Mouse (Mus musculus) stomach, postnatal 0 days (tissue): Measurements from ENCODE around the gene Tdrd7. TPM values are rescaled to one million over a fixed set of nuclear protein-coding genes. Genes with fewer than 3 reads are reported as not detected.

ENCODE experiments used
- ATAC-seq: fragments of 200-750 bp; cut with Nextera tagmentation; 2 replicates; pipeline ENCODE4 v1.8.0; 2017; ENCODE audit not compliant: low FRiP score, low TSS enrichment
- DNase-seq: peaks from one replicate; pipeline ENCODE4 v3.0.0-alpha.2; 2016; ENCODE audit warnings: low spot score
- H3K27ac ChIP-seq: fragments of 300-500 bp; sonication (generic); replicated peaks from 2 replicates; pipeline ENCODE4 v1.5.1; 2014; ENCODE audit warnings: mild to moderate bottlenecking, control low read depth
- H3K27me3 ChIP-seq: fragments of 300-500 bp; sonication (generic); 2 replicates; pipeline ENCODE4 v1.6.1; 2014; ENCODE audit warnings: low read length; ENCODE audit not compliant: control insufficient read depth, insufficient read depth
- H3K36me3 ChIP-seq: fragments of 300-500 bp; sonication (generic); 2 replicates; pipeline ENCODE4 v1.6.1; 2014; ENCODE audit warnings: low read length, mixed read lengths; ENCODE audit not compliant: control insufficient read depth, insufficient read depth
- H3K4me1 ChIP-seq: fragments of 300-500 bp; sonication (generic); replicated peaks from 2 replicates; pipeline ENCODE4 v1.6.1; 2014; ENCODE audit warnings: antibody characterized with exemption; ENCODE audit not compliant: control insufficient read depth, insufficient read depth
- H3K4me2 ChIP-seq: fragments of 300-500 bp; sonication (generic); replicated peaks from 2 replicates; pipeline ENCODE4 v1.6.1; 2014; ENCODE audit warnings: low read depth, mild to moderate bottlenecking, control low read depth, moderate library complexity
- H3K4me3 ChIP-seq: fragments of 300-500 bp; sonication (generic); 2 replicates; pipeline ENCODE4 v1.5.1; 2014; ENCODE audit warnings: low read depth, low read length, control low read depth
- H3K9ac ChIP-seq: fragments of 300-500 bp; sonication (generic); 2 replicates; pipeline ENCODE4 v1.6.1; 2014; ENCODE audit warnings: mild to moderate bottlenecking, low read length, control low read depth, mixed read lengths
- H3K9me3 ChIP-seq: fragments of 300-500 bp; sonication (generic); 2 replicates; pipeline ENCODE4 v1.6.1; 2016; ENCODE audit warnings: low read length; ENCODE audit not compliant: control insufficient read depth
- CTCF ChIP-seq: IDR thresholded peaks from 2 replicates; pipeline ENCODE4 v1.5.1; 2016; ENCODE audit warnings: antibody characterized with exemption, low read depth, mild to moderate bottlenecking, moderate library complexity
- EP300 ChIP-seq: optimal IDR thresholded peaks from 2 replicates; pipeline ENCODE3; 2016; ENCODE audit warnings: antibody characterized with exemption
- WGBS: fragments of 180-500 bp; shearing (Covaris S2); extraction: QIAGEN DNeasy Blood & Tissue Kit; methylation state at CpG from one replicate; pipeline ENCODE4 v1.1.7; 2014; 5-methylcytosine and 5-hydroxymethylcytosine counted together
- polyA plus RNA-seq: library from polyadenylated mRNA; unstranded; fragments of >200 nt; fragmentation: Nextera tagmentation; extraction: Ambion mirVana; gene quantifications from 2 replicates; pipeline ENCODE4 v1.2.1, GENCODE M21; 2015

Gene Tdrd7
- polyA plus RNA-seq, 1 experiment from 2014 or later, result 25.1 TPM

- H3K4me2 ChIP-seq, result no peak overlapping the region
- no peak overlapping the region for H3K27ac ChIP-seq
- no peaks in the 10 kb centered on the region for H3K4me1 ChIP-seq
- H3K27me3 ChIP-seq, result no peaks in the 10 kb centered on the region
- no peak overlapping the region for H3K4me3 ChIP-seq
- H3K9ac ChIP-seq, result no peak overlapping the region
- TF ChIP-seq CTCF (no peak), EP300 (no peak)
- H3K36me3 ChIP-seq, result no peaks in the 10 kb centered on the region
- H3K9me3 ChIP-seq, result no peaks in the 10 kb centered on the region
- ATAC-seq, result no peak
- WGBS, result 48% methylated on average over 3 of the region's 3 CpGs
- DNase-seq, result no peak
Measured at GRCm38 (mm10) chr4:46068060-46068459, 102.9 kb downstream of the Tdrd7 start.

- 31% methylated on average over 1 of the region's 1 CpGs for WGBS
- no peak for ATAC-seq
Measured at GRCm38 (mm10) chr4:46068573-46068972, 103.4 kb downstream of the Tdrd7 start.

DNA sequence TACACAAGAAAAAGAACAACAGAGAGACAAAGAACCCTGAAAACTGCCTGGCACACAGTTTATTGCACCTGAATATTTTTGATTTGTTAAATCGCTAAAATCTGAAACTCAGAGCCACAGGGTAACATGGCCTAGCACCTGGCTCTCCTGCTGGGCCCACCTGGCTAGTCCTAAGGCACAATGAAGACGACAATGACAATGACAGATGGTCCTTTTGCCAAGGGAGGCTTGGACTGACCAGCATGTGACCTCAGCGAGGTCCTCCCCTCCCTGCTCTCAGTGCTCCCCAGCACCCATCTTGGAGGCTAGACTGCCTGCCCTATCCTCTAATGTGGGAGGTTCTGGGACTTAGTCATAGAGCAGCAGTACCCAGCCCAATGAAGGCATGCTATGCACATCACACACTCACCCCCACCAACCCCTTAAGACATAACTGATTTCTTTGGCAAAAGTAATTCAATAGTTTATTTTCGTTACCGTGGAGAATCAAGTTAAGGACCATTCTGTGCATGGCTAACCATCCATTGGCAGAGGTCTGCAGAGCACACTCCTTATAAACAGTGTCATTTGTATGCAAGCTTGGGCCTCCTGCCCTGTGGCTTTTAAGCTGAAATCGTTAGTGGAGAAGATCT lies 104.8 kb downstream of the Tdrd7 start:
- TF ChIP-seq CTCF, result no peak
- H3K36me3 ChIP-seq, result no peaks in the 10 kb centered on the region
- no peak for ATAC-seq
- no peak overlapping the region for H3K4me3 ChIP-seq
- H3K4me2 ChIP-seq, result no peak overlapping the region
- no peak for DNase-seq
- H3K9me3 ChIP-seq, result no peaks in the 10 kb centered on the region
- H3K9ac ChIP-seq, result no peak overlapping the region
- 58% methylated on average over 6 of the region's 6 CpGs for WGBS
- no peaks in the 10 kb centered on the region for H3K27me3 ChIP-seq
- H3K4me1 ChIP-seq, result no peaks in the 10 kb centered on the region
- no peak overlapping the region for H3K27ac ChIP-seq

More at GRCm38 (mm10) chr4:46068573-46068972, 103.4 kb downstream of the Tdrd7 start:
- H3K9me3 ChIP-seq, result no peaks in the 10 kb centered on the region
- DNase-seq, result no peak
- H3K27ac ChIP-seq, result no peak overlapping the region
- no peaks in the 10 kb centered on the region for H3K4me1 ChIP-seq
- no peak for TF ChIP-seq CTCF
- TF ChIP-seq EP300, result no peak
- H3K9ac ChIP-seq, result no peak overlapping the region
- H3K36me3 ChIP-seq, result no peaks in the 10 kb centered on the region
- H3K4me2 ChIP-seq, result no peak overlapping the region
- H3K4me3 ChIP-seq, result no peak overlapping the region
- H3K27me3 ChIP-seq, result no peaks in the 10 kb centered on the region

DNA sequence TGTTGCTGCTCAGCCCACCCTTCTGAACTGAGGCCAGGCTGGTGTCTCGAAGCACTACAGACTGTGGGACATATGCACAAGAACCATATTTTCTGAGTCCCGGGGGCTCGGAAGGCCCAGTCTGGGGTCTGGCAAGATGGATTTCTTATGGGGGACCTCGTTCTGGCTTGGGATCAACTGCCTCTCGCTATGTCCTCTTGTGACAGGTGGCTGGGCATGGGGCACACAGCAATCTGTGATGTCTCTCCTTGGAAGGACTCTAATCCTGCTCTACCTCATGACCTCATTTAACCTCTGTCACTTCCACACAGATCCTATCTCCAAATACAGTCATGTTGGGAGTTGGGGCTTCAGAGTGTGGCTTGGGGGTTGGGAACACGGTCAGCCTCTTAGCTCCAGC lies 107.5 kb downstream of the Tdrd7 start:
- 87% methylated on average over 6 of the region's 6 CpGs for WGBS
- TF ChIP-seq EP300 (no peak), CTCF (no peak)
- Histone ChIP-seq H3K4me3 (no peak overlapping the region), H3K4me1 (no peaks in the 10 kb centered on the region), H3K27me3 (no peaks in the 10 kb centered on the region), H3K27ac (no peak overlapping the region), H3K9me3 (no peaks in the 10 kb centered on the region), H3K9ac (no peak overlapping the region), H3K4me2 (no peak overlapping the region), H3K36me3 (no peaks in the 10 kb centered on the region)
- ATAC-seq (no peak), DNase-seq (no peak)

DNA sequence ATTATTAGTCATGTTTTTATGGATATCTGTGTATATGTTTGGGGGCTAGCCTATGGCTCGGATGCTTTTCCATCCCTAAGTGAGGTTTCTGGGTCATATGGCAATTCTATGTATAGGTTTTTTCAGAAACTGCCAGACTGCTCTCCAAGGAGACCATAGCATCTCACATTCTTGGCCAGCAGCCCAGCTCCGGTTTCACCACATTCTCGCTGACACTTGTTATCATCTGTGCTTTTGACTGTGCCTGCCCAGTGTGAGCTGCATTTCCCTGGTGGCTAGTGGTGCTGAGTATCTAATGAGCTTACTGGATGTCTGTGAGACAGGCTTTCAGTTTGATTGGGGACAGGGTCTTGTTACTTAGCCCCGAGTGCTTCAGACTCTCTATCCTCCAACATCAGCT lies 108.6 kb downstream of the Tdrd7 start:
- Histone ChIP-seq H3K27me3 (no peaks in the 10 kb centered on the region), H3K9me3 (no peaks in the 10 kb centered on the region), H3K27ac (no peak overlapping the region), H3K4me2 (no peak overlapping the region), H3K9ac (no peak overlapping the region), H3K4me3 (no peak overlapping the region), H3K4me1 (no peaks in the 10 kb centered on the region), H3K36me3 (no peaks in the 10 kb centered on the region)
- DNase-seq (no peak), ATAC-seq (no peak)
- WGBS, result 48% methylated on average over 4 of the region's 4 CpGs
- TF ChIP-seq CTCF, result no peak
- TF ChIP-seq EP300, result no peak

- no peak for DNase-seq
Measured at GRCm38 (mm10) chr4:46075664-46076063, 110.5 kb downstream of the Tdrd7 start.

More at GRCm38 (mm10) chr4:46075664-46076063, 110.5 kb downstream of the Tdrd7 start:
- no peaks in the 10 kb centered on the region for H3K27me3 ChIP-seq
- no peak overlapping the region for H3K4me2 ChIP-seq
- no peak for TF ChIP-seq CTCF
- no peak for TF ChIP-seq EP300
- WGBS, result 78% methylated on average over 3 of the region's 3 CpGs
- H3K9me3 ChIP-seq, result no peaks in the 10 kb centered on the region
- H3K4me3 ChIP-seq, result no peak overlapping the region
- no peaks in the 10 kb centered on the region for H3K4me1 ChIP-seq
- H3K27ac ChIP-seq, result no peak overlapping the region
- no peaks in the 10 kb centered on the region for H3K36me3 ChIP-seq
- no peak overlapping the region for H3K9ac ChIP-seq
- ATAC-seq, result no peak
